Mouse (Mus musculus) right cerebral cortex, adult 18-20 months (tissue): Measurements from ENCODE around the gene Tango2.
"Not testable (repeated sequence)": the region's sequence is repeated elsewhere in the genome, so short reads cannot be mapped to it uniquely, and the experiment has no call there.

ENCODE experiments used
- DNase-seq: peaks from one replicate; pipeline ENCODE4 v3.0.0; 2022; ENCODE audit warnings: mixed read lengths

Gene Tango2

GRCm38 (mm10) chr16:18342650-18343570, 5.0 kb downstream of the Tango2 start:
- DNase-seq, result no peak

- DNase-seq, result no peak
Measured at GRCm38 (mm10) chr16:18342076-18342475, 5.8 kb downstream of the Tango2 start.

- no peak for DNase-seq
Measured at GRCm38 (mm10) chr16:18341605-18342004, 6.3 kb downstream of the Tango2 start.

GRCm38 (mm10) chr16:18339866-18340265, 8.0 kb downstream of the Tango2 start:
- no peak for DNase-seq

- no peak for DNase-seq
Measured at GRCm38 (mm10) chr16:18337261-18337660, 10.6 kb downstream of the Tango2 start.

GRCm38 (mm10) chr16:18335981-18336380, 11.9 kb downstream of the Tango2 start:
- DNase-seq, result no peak

- no peak for DNase-seq
Measured at GRCm38 (mm10) chr16:18333976-18334375, 13.9 kb downstream of the Tango2 start.

GRCm38 (mm10) chr16:18328524-18328923, 19.4 kb downstream of the Tango2 start:
- no peak for DNase-seq

- no peak for DNase-seq
Measured at GRCm38 (mm10) chr16:18327936-18328335, 20.0 kb downstream of the Tango2 start.

- DNase-seq, result no peak
Measured at GRCm38 (mm10) chr16:18325741-18326140, 22.2 kb downstream of the Tango2 start.

- DNase-seq, result no peak
Measured at GRCm38 (mm10) chr16:18324031-18324430, 23.9 kb downstream of the Tango2 start.

GRCm38 (mm10) chr16:18323460-18323859, 24.4 kb downstream of the Tango2 start:
- DNase-seq, result no peak

GRCm38 (mm10) chr16:18321443-18321842, 26.5 kb downstream of the Tango2 start:
- DNase-seq, result no peak

- no peak for DNase-seq
Measured at GRCm38 (mm10) chr16:18318992-18319391, 28.9 kb downstream of the Tango2 start.

GRCm38 (mm10) chr16:18308159-18308558, 39.7 kb downstream of the Tango2 start:
- DNase-seq, result no peak

- DNase-seq, result not testable (repeated sequence)
Measured at GRCm38 (mm10) chr16:18289614-18290013, 58.3 kb downstream of the Tango2 start.

GRCm38 (mm10) chr16:18289067-18289588, 58.8 kb downstream of the Tango2 start, which contains the start of gene Dgcr8:
TSS of gene Dgcr8 (minus strand) at chr16:18289246.
- DNase-seq, result peak; percentile 99

GRCm38 (mm10) chr16:18288581-18289061, 59.3 kb downstream of the Tango2 start:
- DNase-seq, result no peak

GRCm38 (mm10) chr16:18288166-18288565, 59.7 kb downstream of the Tango2 start:
- DNase-seq, result no peak

- DNase-seq, result no peak
Measured at GRCm38 (mm10) chr16:18275166-18275565, 72.7 kb downstream of the Tango2 start.

GRCm38 (mm10) chr16:18268182-18268581, 79.7 kb downstream of the Tango2 start:
- DNase-seq, result no peak

GRCm38 (mm10) chr16:18265024-18265423, 82.9 kb downstream of the Tango2 start:
- no peak for DNase-seq

GRCm38 (mm10) chr16:18258221-18258620, 89.7 kb downstream of the Tango2 start, which contains the start of gene Gm49776:
TSS of gene Gm49776 (minus strand) at chr16:18258321.
- no peak for DNase-seq

- DNase-seq, result no peak
Measured at GRCm38 (mm10) chr16:18253866-18254265, 94.0 kb downstream of the Tango2 start.
